ENCODE assay signal across 14 mouse cellular contexts in the genomic region with DNA sequence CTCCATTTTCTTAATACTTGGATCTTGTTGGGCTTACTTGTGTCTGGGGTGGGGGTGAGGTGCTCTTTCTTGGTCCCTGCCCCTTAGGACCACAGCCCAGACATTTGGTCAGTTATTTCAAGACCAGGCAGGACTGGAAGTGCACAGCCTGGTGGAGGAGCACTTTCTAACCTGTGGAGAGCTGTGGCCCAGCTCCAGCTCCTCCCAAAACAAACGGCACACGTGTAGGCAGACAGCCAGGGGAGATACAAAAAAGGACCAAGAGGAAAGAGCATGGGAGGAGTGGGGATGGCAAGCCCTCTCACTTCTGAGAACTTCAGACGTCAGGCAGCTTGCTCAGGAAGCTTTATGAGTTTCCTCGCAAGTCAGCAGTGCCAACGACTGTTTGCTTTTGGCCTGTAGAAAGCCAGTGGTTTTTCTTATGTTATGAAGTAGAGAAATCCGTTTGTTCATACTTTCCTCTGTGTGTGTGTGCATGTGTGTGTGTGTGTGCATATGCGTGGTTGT. TPM values are rescaled to one million over a fixed set of nuclear protein-coding genes. Genes with fewer than 3 reads are reported as not detected.
DNase-seq lines count a peak whose midpoint lies in the region; ATAC-seq and TF ChIP-seq lines count a peak whose summit lies in the region.
"Had no signal": no experiment of that assay in that cellular context is flagged by ENCODE, and none has a peak within 500 bp of the region (broad histone marks: within the 10 kb centered on the region; RNA-seq: fewer than 3 reads in every experiment).

No protein-coding gene starts in this region.

- H3K4me2 ChIP-seq in heart, postnatal 0 days (ENCODE audit: low read depth, low read length), result no peak overlapping the region
- 0 out of 2 replicates have a peak overlapping the region, but pooled peaks have one; percentile 1 for H3K4me2 ChIP-seq in lung, embryonic 14.5 days
- H3K4me2 ChIP-seq: embryonic facial prominence, embryonic 15.5 days; forebrain, embryonic 15.5 days; heart, embryonic 11.5 days; liver, embryonic 11.5 days had no signal

- peaks cover 46% of the 10 kb centered on the region for H3K4me1 ChIP-seq in heart, postnatal 0 days (ENCODE audit: control insufficient read depth, insufficient read depth)
- peaks cover 33% of the 10 kb centered on the region for H3K4me1 ChIP-seq in lung, embryonic 14.5 days (ENCODE audit: insufficient read depth)

- no peak for ATAC-seq in heart, postnatal 0 days (ENCODE audit: insufficient read depth, low read depth)
- ATAC-seq in lung, embryonic 14.5 days (ENCODE audit: insufficient read depth), result no peak
- peak; percentile 32 for ATAC-seq in activated CD4-positive, CD25-positive, alpha-beta regulatory T cell, adult 4 months
- ATAC-seq: forebrain, embryonic 15.5 days had no signal

- no peak overlapping the region for H3K9ac ChIP-seq in heart, postnatal 0 days (replicated peaks; ENCODE audit: low read depth, low read length)
- H3K9ac ChIP-seq in lung, embryonic 14.5 days, result 0 out of 2 replicates have a peak overlapping the region, but pooled peaks have one; percentile 3
- H3K9ac ChIP-seq: embryonic facial prominence, embryonic 15.5 days; forebrain, embryonic 15.5 days had no signal

- H3K27me3 ChIP-seq in heart, postnatal 0 days (ENCODE audit: control insufficient read depth, insufficient read depth, low read length), result no peaks in the 10 kb centered on the region
- H3K27me3 ChIP-seq in lung, embryonic 14.5 days (ENCODE audit: insufficient read depth, low read length), result no peaks in the 10 kb centered on the region
- H3K27me3 ChIP-seq: embryonic facial prominence, embryonic 15.5 days; forebrain, embryonic 15.5 days had no signal

- no peak for TF ChIP-seq CTCF in heart, postnatal 0 days (IDR thresholded peaks at IDR 0.05; ENCODE audit: low read depth)
- no peak for TF ChIP-seq CTCF in lung, embryonic 14.5 days (IDR thresholded peaks at IDR 0.05; ENCODE audit: low read depth)

- H3K27ac ChIP-seq in heart, postnatal 0 days (ENCODE audit: low read depth), result 0 out of 2 replicates have a peak overlapping the region, but pooled peaks have one; percentile 17
- H3K27ac ChIP-seq in lung, embryonic 14.5 days (ENCODE audit: low read depth), result peak overlapping the region; percentile 0; the same call in 1 of the 2 replicates
- H3K27ac ChIP-seq: embryonic facial prominence, embryonic 15.5 days; forebrain, embryonic 15.5 days; gastrocnemius, adult 2 months had no signal

- no peaks in the 10 kb centered on the region for H3K9me3 ChIP-seq in heart, postnatal 0 days (replicated peaks; ENCODE audit: control insufficient read depth, low read length)
- H3K9me3 ChIP-seq in lung, embryonic 14.5 days (ENCODE audit: low read depth, low read length), result no peaks in the 10 kb centered on the region
- H3K9me3 ChIP-seq: embryonic facial prominence, embryonic 15.5 days; forebrain, embryonic 15.5 days; megakaryocyte, embryonic 14.5 days had no signal

- no peak overlapping the region for H3K4me3 ChIP-seq in heart, postnatal 0 days (ENCODE audit: low read depth, low read length)
- H3K4me3 ChIP-seq in lung, embryonic 14.5 days (ENCODE audit: low read depth, low read length), result no peak overlapping the region
- H3K4me3 ChIP-seq: embryonic facial prominence, embryonic 15.5 days; forebrain, embryonic 15.5 days; gastrocnemius, adult 2 months had no signal

- peaks cover 13% of the 10 kb centered on the region for H3K36me3 ChIP-seq in heart, postnatal 0 days (replicated peaks; ENCODE audit: control insufficient read depth, insufficient read depth, low read length)
- H3K36me3 ChIP-seq in lung, embryonic 14.5 days (ENCODE audit: insufficient read depth), result peaks cover 46% of the 10 kb centered on the region
- H3K36me3 ChIP-seq: forebrain, embryonic 15.5 days had no signal

- WGBS in heart, postnatal 0 days, result 47% methylated on average over 7 of the region's 7 CpGs
- WGBS in lung, embryonic 14.5 days, result 49% methylated on average over 7 of the region's 7 CpGs

- DNase-seq in heart, postnatal 0 days (ENCODE audit: low spot score), result no peak
- DNase-seq in heart, adult 8-10 months (ENCODE audit: low spot score), result no peak
- DNase-seq in lung, embryonic 14.5 days, result no peak
- DNase-seq in lung, postnatal 4 days, result no peak
- peak; percentile 39 for DNase-seq in lung, postnatal 36 days
- DNase-seq in urinary bladder, postnatal 36 days (ENCODE audit: low spot score in 2 of 2), result no peak
- DNase-seq: gastrocnemius, adult 2 months; right cerebral cortex, postnatal 4 days had no signal

- no peak for TF ChIP-seq EP300 in heart, postnatal 0 days (IDR thresholded peaks at IDR 0.05; ENCODE audit: low read depth)

RNA-seq across cellular contexts. Expression of a gene that starts 33.8 kb away (rescaled TPM):
- total RNA-seq in heart, postnatal 0 days (2014; rRNA removed; ENCODE audit: low replicate concordance), result 26.1 and 26.6 TPM in 2 replicates
- polyA plus RNA-seq in heart, postnatal 0 days (2015; fragmentation: Nextera tagmentation; extraction: Ambion mirVana), result 18.2 and 22.4 TPM in 2 replicates
- 10 to 100 TPM in 2 of 4 experiments, 1 to 10 TPM in 2; 7.6 to 16.4 (median 11.3) TPM for total RNA-seq in heart, adult 8-10 months (2022)
- polyA plus RNA-seq in lung, embryonic 14.5 days (2014; fragmentation: Nextera tagmentation; extraction: Ambion mirVana), result 27.9 and 29.9 TPM in 2 replicates
- polyA plus RNA-seq in activated CD4-positive, CD25-positive, alpha-beta regulatory T cell, adult 4 months (2017; shearing (Covaris generic)), result 10 to 100 TPM; 15.4 to 23.8 TPM
